Mouse (Mus musculus): ENCODE results near the gene Nupr1.

GRCm38 (mm10) chr7:126601896-126602295 is 28.8 kb downstream of the Nupr1 start:
- no peak for TF ChIP-seq CTCF (IDR thresholded peaks at IDR 0.05; ENCODE audit: low read depth, low read length)
- TF ChIP-seq POLR2A (IDR thresholded peaks at IDR 0.05; ENCODE audit: borderline replicate concordance, low read depth, low read length), result no peak
